Mouse (Mus musculus): ENCODE measurements at regions not wholly inside any gene's neighbourhood (a gene's known extent, or its start where the extent isn't known, plus 50 kb on each side); places are given as distances from the start of the nearest gene placed in this dataset.
A peak's percentile ranks its signal among the peaks of the same experiment; 100 is the strongest.

GRCm38 (mm10) chrX:42360173-42360931 is 129.1 kb upstream of the Tex13c2 start:
- Histone ChIP-seq H3K4me1 (ENCODE audit: control insufficient read depth, insufficient read depth, low read length) (peaks cover 5% of the 10 kb centered on the region; the same call in 1 of the 2 replicates), H3K9ac (ENCODE audit: low read length) (peak overlapping the region; percentile 51), H3K36me3 (ENCODE audit: control insufficient read depth, insufficient read depth, low read length) (no peaks in the 10 kb centered on the region), H3K27ac (ENCODE audit: low read depth, low read length) (peak overlapping the region; percentile 73), H3K4me2 (peak overlapping the region; percentile 42), H3K4me3 (ENCODE audit: low read depth, low read length) (peak overlapping the region; percentile 14; the same call in 1 of the 2 replicates), H3K27me3 (ENCODE audit: control insufficient read depth, insufficient read depth, low read length) (no peaks in the 10 kb centered on the region), H3K9me3 (ENCODE audit: control insufficient read depth, low read length) (no peaks in the 10 kb centered on the region)
- ATAC-seq (ENCODE audit: low FRiP score) (no peak), DNase-seq (ENCODE audit: low spot score, missing footprints) (peak; percentile 89)
- 21% methylated on average over 15 of the region's 15 CpGs for WGBS

- Histone ChIP-seq H3K9me3 (ENCODE audit: control insufficient read depth, low read length) (no peaks in the 10 kb centered on the region), H3K9ac (ENCODE audit: low read length) (peak overlapping the region; percentile 51), H3K36me3 (ENCODE audit: control insufficient read depth, insufficient read depth, low read length) (no peaks in the 10 kb centered on the region), H3K27me3 (ENCODE audit: control insufficient read depth, insufficient read depth, low read length) (no peaks in the 10 kb centered on the region), H3K4me3 (ENCODE audit: low read depth, low read length) (peak overlapping the region; percentile 14; the same call in 1 of the 2 replicates), H3K4me2 (peak overlapping the region; percentile 42), H3K4me1 (ENCODE audit: control insufficient read depth, insufficient read depth, low read length) (peaks cover 5% of the 10 kb centered on the region; the same call in 1 of the 2 replicates), H3K27ac (ENCODE audit: low read depth, low read length) (peak overlapping the region; percentile 73)
- WGBS: 24% methylated on average over 6 of the region's 6 CpGs
- ATAC-seq (ENCODE audit: low FRiP score) (peak; percentile 3; the same call in 1 of the 2 replicates), DNase-seq (ENCODE audit: low spot score, missing footprints) (peak; percentile 89)
Observed at GRCm38 (mm10) chrX:42360973-42361372, 128.5 kb upstream of the Tex13c2 start.

GRCm38 (mm10) chrX:42361400-42362028 is 128.0 kb upstream of the Tex13c2 start:
- peak; percentile 91 for DNase-seq (ENCODE audit: low spot score, missing footprints)
- ATAC-seq (ENCODE audit: low FRiP score): peak; percentile 90
- Histone ChIP-seq H3K4me2 (peak overlapping the region; percentile 42), H3K9me3 (ENCODE audit: control insufficient read depth, low read length) (no peaks in the 10 kb centered on the region), H3K9ac (ENCODE audit: low read length) (peak overlapping the region; percentile 14; the same call in 1 of the 2 replicates), H3K27ac (ENCODE audit: low read depth, low read length) (peak overlapping the region; percentile 57; the same call in 1 of the 2 replicates), H3K4me1 (ENCODE audit: control insufficient read depth, insufficient read depth, low read length) (peaks cover 5% of the 10 kb centered on the region; the same call in 1 of the 2 replicates), H3K4me3 (ENCODE audit: low read depth, low read length) (no peak overlapping the region), H3K27me3 (ENCODE audit: control insufficient read depth, insufficient read depth, low read length) (no peaks in the 10 kb centered on the region), H3K36me3 (ENCODE audit: control insufficient read depth, insufficient read depth, low read length) (no peaks in the 10 kb centered on the region)
- 21% methylated on average over 15 of the region's 15 CpGs for WGBS

- H3K9me3 ChIP-seq (ENCODE audit: control insufficient read depth, low read length): no peaks in the 10 kb centered on the region
- H3K4me3 ChIP-seq (ENCODE audit: low read depth, low read length): no peak overlapping the region
- no peaks in the 10 kb centered on the region for H3K27me3 ChIP-seq (ENCODE audit: control insufficient read depth, insufficient read depth, low read length)
- no peak overlapping the region for H3K4me2 ChIP-seq
- no peak for ATAC-seq (ENCODE audit: low FRiP score)
- H3K4me1 ChIP-seq (ENCODE audit: control insufficient read depth, insufficient read depth, low read length): peaks cover 5% of the 10 kb centered on the region; the same call in 1 of the 2 replicates
- 75% methylated on average over 1 of the region's 1 CpGs for WGBS
- no peak overlapping the region for H3K9ac ChIP-seq (ENCODE audit: low read length)
- no peaks in the 10 kb centered on the region for H3K36me3 ChIP-seq (ENCODE audit: control insufficient read depth, insufficient read depth, low read length)
- DNase-seq (ENCODE audit: low spot score, missing footprints): no peak
- no peak overlapping the region for H3K27ac ChIP-seq (ENCODE audit: low read depth, low read length)
Observed at GRCm38 (mm10) chrX:42364137-42364536, 125.4 kb upstream of the Tex13c2 start.

- ATAC-seq (ENCODE audit: low FRiP score): no peak
- no peak overlapping the region for H3K27ac ChIP-seq (ENCODE audit: low read depth, low read length)
- H3K9me3 ChIP-seq (ENCODE audit: control insufficient read depth, low read length): no peaks in the 10 kb centered on the region
- no peak overlapping the region for H3K4me3 ChIP-seq (ENCODE audit: low read depth, low read length)
- H3K4me1 ChIP-seq (ENCODE audit: control insufficient read depth, insufficient read depth, low read length): no peaks in the 10 kb centered on the region
- H3K4me2 ChIP-seq: no peak overlapping the region
- no peak for DNase-seq (ENCODE audit: low spot score, missing footprints)
- H3K9ac ChIP-seq (ENCODE audit: low read length): no peak overlapping the region
- H3K27me3 ChIP-seq (ENCODE audit: control insufficient read depth, insufficient read depth, low read length): no peaks in the 10 kb centered on the region
- no peaks in the 10 kb centered on the region for H3K36me3 ChIP-seq (ENCODE audit: control insufficient read depth, insufficient read depth, low read length)
- 83% methylated on average over 3 of the region's 3 CpGs for WGBS
Observed at GRCm38 (mm10) chrX:42373794-42374398, 115.6 kb upstream of the Tex13c2 start.

- Histone ChIP-seq H3K4me3 (ENCODE audit: low read depth, low read length) (no peak overlapping the region), H3K36me3 (ENCODE audit: control insufficient read depth, insufficient read depth, low read length) (no peaks in the 10 kb centered on the region), H3K4me2 (no peak overlapping the region), H3K9ac (ENCODE audit: low read length) (no peak overlapping the region), H3K27me3 (ENCODE audit: control insufficient read depth, insufficient read depth, low read length) (no peaks in the 10 kb centered on the region), H3K9me3 (ENCODE audit: control insufficient read depth, low read length) (no peaks in the 10 kb centered on the region), H3K27ac (ENCODE audit: low read depth, low read length) (no peak overlapping the region), H3K4me1 (ENCODE audit: control insufficient read depth, insufficient read depth, low read length) (no peaks in the 10 kb centered on the region)
- DNase-seq (ENCODE audit: low spot score, missing footprints): no peak
- ATAC-seq (ENCODE audit: low FRiP score): no peak
- WGBS: 78% methylated on average over 3 of the region's 3 CpGs
Observed at GRCm38 (mm10) chrX:42393836-42394556, 95.5 kb upstream of the Tex13c2 start.

- Histone ChIP-seq H3K27ac (ENCODE audit: low read depth, low read length) (no peak overlapping the region), H3K4me2 (no peak overlapping the region), H3K36me3 (ENCODE audit: control insufficient read depth, insufficient read depth, low read length) (no peaks in the 10 kb centered on the region), H3K4me1 (ENCODE audit: control insufficient read depth, insufficient read depth, low read length) (no peaks in the 10 kb centered on the region), H3K9ac (ENCODE audit: low read length) (no peak overlapping the region), H3K9me3 (ENCODE audit: control insufficient read depth, low read length) (no peaks in the 10 kb centered on the region), H3K27me3 (ENCODE audit: control insufficient read depth, insufficient read depth, low read length) (no peaks in the 10 kb centered on the region), H3K4me3 (ENCODE audit: low read depth, low read length) (no peak overlapping the region)
- ATAC-seq (ENCODE audit: low FRiP score): no peak
- 84% methylated on average over 4 of the region's 4 CpGs for whole genome bisulfite sequencing
- DNase-seq (ENCODE audit: low spot score, missing footprints): no peak
Observed at GRCm38 (mm10) chrX:42396441-42396840, 93.0 kb upstream of the Tex13c2 start.

- Histone ChIP-seq H3K36me3 (ENCODE audit: control insufficient read depth, insufficient read depth, low read length) (no peaks in the 10 kb centered on the region), H3K4me3 (ENCODE audit: low read depth, low read length) (no peak overlapping the region), H3K9me3 (ENCODE audit: control insufficient read depth, low read length) (no peaks in the 10 kb centered on the region), H3K4me1 (ENCODE audit: control insufficient read depth, insufficient read depth, low read length) (no peaks in the 10 kb centered on the region), H3K27me3 (ENCODE audit: control insufficient read depth, insufficient read depth, low read length) (no peaks in the 10 kb centered on the region), H3K27ac (ENCODE audit: low read depth, low read length) (no peak overlapping the region), H3K4me2 (no peak overlapping the region), H3K9ac (ENCODE audit: low read length) (no peak overlapping the region)
- DNase-seq (ENCODE audit: low spot score, missing footprints) (no peak), ATAC-seq (ENCODE audit: low FRiP score) (no peak)
- WGBS: 64% methylated on average over 1 of the region's 1 CpGs
Observed at GRCm38 (mm10) chrX:42398836-42399235, 90.7 kb upstream of the Tex13c2 start.
